In genomic region chr1:86360441-86360840, GRCm38 (mm10) we compare ENCODE assay signal across 8 mouse cellular contexts. TPM values are rescaled to one million over a fixed set of nuclear protein-coding genes. Genes with fewer than 3 reads are reported as not detected.
DNase-seq lines count a peak whose midpoint lies in the region; ATAC-seq and TF ChIP-seq lines count a peak whose summit lies in the region.

No protein-coding gene starts in this region.

- 12% methylated on average over 12 of the region's 12 CpGs for WGBS in lung, embryonic 15.5 days
- 22% methylated on average over 12 of the region's 12 CpGs for WGBS in embryonic facial prominence, embryonic 13.5 days
- WGBS in intestine, postnatal 0 days: 12% methylated on average over 12 of the region's 12 CpGs
- 20% methylated on average over 12 of the region's 12 CpGs for WGBS in olfactory bulb, adult 2 months

- intact Hi-C loops in left cerebral cortex, postnatal 25 days (cut with DNase I): no loop called here

- peaks cover 21% of the 10 kb centered on the region for H3K36me3 ChIP-seq in lung, embryonic 15.5 days
- peaks cover 22% of the 10 kb centered on the region for H3K36me3 ChIP-seq in embryonic facial prominence, embryonic 13.5 days
- H3K36me3 ChIP-seq in intestine, postnatal 0 days (ENCODE audit: control insufficient read depth, insufficient read depth): peaks cover 18% of the 10 kb centered on the region

- TF ChIP-seq POLR2A in olfactory bulb, adult 2 months (IDR thresholded peaks at IDR 0.05; ENCODE audit: insufficient read depth, low read depth, low read length): no peak

- no peak for ATAC-seq in lung, embryonic 15.5 days (ENCODE audit: borderline replicate concordance, extremely low read depth, low FRiP score, low TSS enrichment)
- ATAC-seq in embryonic facial prominence, embryonic 13.5 days (ENCODE audit: insufficient number of reproducible peaks, insufficient read depth, low FRiP score, low TSS enrichment, low read depth): no peak
- ATAC-seq in intestine, postnatal 0 days: no peak

- no peaks in the 10 kb centered on the region for H3K9me3 ChIP-seq in lung, embryonic 15.5 days
- no peaks in the 10 kb centered on the region for H3K9me3 ChIP-seq in embryonic facial prominence, embryonic 13.5 days
- no peaks in the 10 kb centered on the region for H3K9me3 ChIP-seq in intestine, postnatal 0 days (ENCODE audit: control insufficient read depth)

- peak overlapping the region; percentile 63 for H3K4me3 ChIP-seq in lung, embryonic 15.5 days
- peak overlapping the region; percentile 89 for H3K4me3 ChIP-seq in embryonic facial prominence, embryonic 13.5 days
- H3K4me3 ChIP-seq in intestine, postnatal 0 days (ENCODE audit: low read depth, low read length): peak overlapping the region; percentile 90
- peak overlapping the region; percentile 70 for H3K4me3 ChIP-seq in olfactory bulb, adult 2 months (ENCODE audit: insufficient read depth, low read depth, low read length)

- no peak for TF ChIP-seq CTCF in intestine, postnatal 0 days (IDR thresholded peaks at IDR 0.05; ENCODE audit: low read depth)
- TF ChIP-seq CTCF in olfactory bulb, adult 2 months (IDR thresholded peaks at IDR 0.05; ENCODE audit: insufficient read depth, low read depth, low read length): no peak

- peak overlapping the region; percentile 97 for H3K27ac ChIP-seq in lung, embryonic 15.5 days
- H3K27ac ChIP-seq in embryonic facial prominence, embryonic 13.5 days: no peak overlapping the region
- no peak overlapping the region for H3K27ac ChIP-seq in intestine, postnatal 0 days (ENCODE audit: low read depth, low read length)
- H3K27ac ChIP-seq in olfactory bulb, adult 2 months (ENCODE audit: insufficient read depth, low read depth, low read length): no peak overlapping the region

- no peak for DNase-seq in lung, postnatal 14 days
- DNase-seq in left cerebral cortex, postnatal 25 days (ENCODE audit: low spot score in 2 of 2): no peak
- no peak for DNase-seq in right cerebral cortex, postnatal 4 days
- DNase-seq in natural killer cell, adult 2 months (ENCODE audit: low spot score in 2 of 2): no peak

- no peaks in the 10 kb centered on the region for H3K27me3 ChIP-seq in lung, embryonic 15.5 days
- H3K27me3 ChIP-seq in embryonic facial prominence, embryonic 13.5 days: no peaks in the 10 kb centered on the region
- no peaks in the 10 kb centered on the region for H3K27me3 ChIP-seq in intestine, postnatal 0 days (replicated peaks; ENCODE audit: control insufficient read depth, insufficient read depth, low read length)

- H3K9ac ChIP-seq in lung, embryonic 15.5 days: peak overlapping the region; percentile 85
- H3K9ac ChIP-seq in embryonic facial prominence, embryonic 13.5 days: peak overlapping the region; percentile 94
- peak overlapping the region; percentile 79; the same call in 1 of the 2 replicates for H3K9ac ChIP-seq in intestine, postnatal 0 days (ENCODE audit: low read depth, low read length)

- peak overlapping the region; percentile 59 for H3K4me2 ChIP-seq in lung, embryonic 15.5 days
- peak overlapping the region; percentile 86 for H3K4me2 ChIP-seq in embryonic facial prominence, embryonic 13.5 days
- peak overlapping the region; percentile 95 for H3K4me2 ChIP-seq in intestine, postnatal 0 days (replicated peaks; ENCODE audit: low read depth)

- peaks cover 12% of the 10 kb centered on the region for H3K4me1 ChIP-seq in lung, embryonic 15.5 days
- peaks cover 22% of the 10 kb centered on the region for H3K4me1 ChIP-seq in embryonic facial prominence, embryonic 13.5 days
- H3K4me1 ChIP-seq in intestine, postnatal 0 days (replicated peaks; ENCODE audit: control insufficient read depth, insufficient read depth, low read length): no peaks in the 10 kb centered on the region
- peaks cover 7% of the 10 kb centered on the region for H3K4me1 ChIP-seq in olfactory bulb, adult 2 months (ENCODE audit: control insufficient read depth, insufficient read depth, low read length)

RNA-seq across cellular contexts. Expression of gene Ncl, which starts 1.2 kb away (rescaled TPM):
- polyA plus RNA-seq in lung, embryonic 15.5 days (2015; fragmentation: Nextera tagmentation; extraction: Ambion mirVana): 342 and 365 TPM in 2 replicates
- polyA plus RNA-seq in embryonic facial prominence, embryonic 13.5 days (2015; fragmentation: Nextera tagmentation; extraction: Ambion mirVana): 390 and 452 TPM in 2 replicates
- 172 and 188 TPM in 2 replicates for polyA plus RNA-seq in intestine, postnatal 0 days (2015; fragmentation: Nextera tagmentation; extraction: Ambion mirVana)
- polyA plus RNA-seq in olfactory bulb, adult 2 months (2012; ENCODE audit: insufficient read depth, insufficient read length, low replicate concordance, missing spikeins): 269 and 776 TPM in 2 replicates
- total RNA-seq in left cerebral cortex, postnatal 25 days (2021): 100 to 1,000 TPM; 135 to 136 TPM

RNA-seq across cellular contexts. Expression of gene B3gnt7, which starts 57.8 kb away (rescaled TPM):
- polyA plus RNA-seq in lung, embryonic 15.5 days (2015; fragmentation: Nextera tagmentation; extraction: Ambion mirVana): 4.5 and 5.6 TPM in 2 replicates
- polyA plus RNA-seq in embryonic facial prominence, embryonic 13.5 days (2015; fragmentation: Nextera tagmentation; extraction: Ambion mirVana): 6.0 and 6.7 TPM in 2 replicates
- polyA plus RNA-seq in intestine, postnatal 0 days (2015; fragmentation: Nextera tagmentation; extraction: Ambion mirVana): 3.2 and 3.4 TPM in 2 replicates
- polyA plus RNA-seq in olfactory bulb, adult 2 months (2012; ENCODE audit: insufficient read depth, insufficient read length, low replicate concordance, missing spikeins): not detected in 2 replicates
- total RNA-seq in left cerebral cortex, postnatal 25 days (2021): 1 to 10 TPM; 1.2 to 1.4 TPM
